Mouse (Mus musculus) left cerebral cortex, adult 2 months (tissue): ENCODE measurements at regions not wholly inside any gene's neighbourhood (a gene's known extent, or its start where the extent isn't known, plus 50 kb on each side); places are given as distances from the start of the nearest gene placed in this dataset.
A peak's percentile ranks its signal among the peaks of the same experiment; 100 is the strongest.
"Not testable (repeated sequence)": the region's sequence is repeated elsewhere in the genome, so short reads cannot be mapped to it uniquely, and the experiment has no call there.

Experiments used
- DNase-seq, 2 experiments: peaks; one replicate each; pipeline ENCODE4 v3.0.0; 2021 to 2022; ENCODE audit warnings: low spot score in 2 of 2, mixed read lengths in 1 of 2; ENCODE audit errors: extremely low spot score in 1 of 2
- H3K27ac ChIP-seq: fragments of 200-600 bp; 2 replicates; pipeline ENCODE4 v1.8.1; 2022
- H3K4me3 ChIP-seq: fragments of 200-600 bp; 2 replicates; pipeline ENCODE4 v1.8.1; 2022
- CTCF ChIP-seq: fragments of 200-600 bp; IDR thresholded peaks from 2 replicates; pipeline ENCODE4 v1.8.1; 2022; ENCODE audit warnings: antibody characterized with exemption, mild to moderate bottlenecking, moderate library complexity
- intact Hi-C: fragments of 180-260 bp; cut with DNase I; formaldehyde crosslinking; loops from one replicate; pipeline ENCODE4 v1.15.1; 2025

DNA sequence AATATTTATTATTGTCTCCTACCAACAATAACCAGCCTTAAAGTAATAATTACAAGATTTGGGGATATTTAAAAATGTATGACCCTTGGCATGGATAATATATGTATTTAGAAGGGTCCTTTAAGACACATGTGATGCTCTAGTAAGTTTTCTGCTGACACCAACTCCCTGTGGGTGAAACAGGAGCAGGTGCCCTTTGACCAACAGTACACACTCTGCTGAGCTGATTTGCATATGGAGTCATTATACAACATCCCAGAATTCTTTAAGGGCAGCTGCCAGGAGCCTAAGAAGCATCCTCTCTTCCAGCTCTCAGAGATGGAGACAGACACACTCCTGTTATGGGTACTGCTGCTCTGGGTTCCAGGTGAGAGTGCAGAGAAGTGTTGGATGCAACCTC lies 274.1 kb downstream of the Rpia start:
- intact Hi-C loops = no loop called here

DNA sequence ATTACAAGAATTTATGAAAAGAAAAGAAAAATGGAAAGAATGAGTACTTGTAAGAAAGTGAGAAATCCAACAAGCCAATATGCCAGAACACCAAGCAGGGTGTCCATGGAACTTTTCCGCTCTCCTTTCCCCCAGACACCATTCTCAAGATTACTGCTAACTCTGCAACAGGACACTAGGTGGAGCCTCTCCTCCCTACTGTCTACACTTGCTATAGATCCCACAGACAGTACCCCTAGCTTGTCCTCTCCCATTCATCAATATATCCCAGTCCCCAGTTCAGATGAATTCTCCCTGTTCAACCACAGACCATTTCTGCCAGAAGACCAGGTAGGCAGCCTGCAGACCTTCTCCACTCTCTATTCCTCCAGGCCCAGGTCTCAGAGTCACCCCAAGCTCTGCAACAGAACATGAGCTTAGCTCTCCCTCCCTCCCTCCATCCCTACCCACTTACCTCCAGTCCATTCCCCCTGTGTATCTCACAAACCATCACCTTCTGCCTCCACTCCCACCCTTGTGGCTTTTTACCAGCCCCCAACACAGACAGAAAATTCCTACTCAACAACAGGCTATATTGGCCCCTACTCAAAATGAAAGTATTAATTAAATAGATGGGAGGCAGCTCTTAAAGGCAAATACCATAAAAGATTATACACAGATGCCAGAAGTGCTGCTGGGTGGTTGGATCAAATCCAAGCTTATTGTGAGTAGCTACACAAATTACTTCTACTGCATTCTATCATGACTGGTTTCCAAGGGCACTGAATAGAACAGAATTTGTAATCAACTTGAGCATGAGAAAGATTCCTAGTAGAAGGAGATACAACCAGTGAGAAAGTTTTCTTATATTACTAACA lies 323.2 kb downstream of the Rpia start:
- peak; percentile 32 for TF ChIP-seq CTCF
- peak in 1 of 2 experiments; percentile 9 for DNase-seq
- Histone ChIP-seq H3K27ac (no peak overlapping the region), H3K4me3 (no peak overlapping the region)
- intact Hi-C loops = no loop called here

More for the DNA sequence above, 274.1 kb downstream of the Rpia start:
- no peak for TF ChIP-seq CTCF
- Histone ChIP-seq H3K4me3 (no peak overlapping the region), H3K27ac (no peak overlapping the region)
- DNase-seq = no peak

- TF ChIP-seq CTCF = no peak
- intact Hi-C loops = no loop called here
- no peak for DNase-seq
Observed at GRCm38 (mm10) chr6:70457279-70457678, 334.8 kb downstream of the Rpia start.

DNA sequence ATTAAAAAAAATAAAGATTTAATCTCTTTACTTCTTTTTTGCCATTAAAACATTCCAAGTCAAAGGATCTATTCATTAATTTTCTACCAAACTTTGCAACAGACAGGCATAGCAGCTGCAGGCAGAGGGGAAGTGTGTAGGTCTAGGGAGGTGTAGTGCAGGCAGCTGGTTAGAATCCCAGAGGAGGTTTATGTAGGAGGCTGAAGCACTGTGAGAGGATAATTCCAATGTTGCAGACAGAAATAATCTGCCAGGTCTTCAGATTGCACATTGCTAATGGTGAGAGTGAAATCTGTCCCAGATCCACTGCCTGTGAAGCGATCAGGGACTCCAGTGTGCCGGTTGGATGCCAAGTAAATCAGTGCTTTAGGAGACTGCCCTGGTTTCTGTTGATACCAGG lies 357.3 kb downstream of the Rpia start:
- H3K27ac ChIP-seq, intact Hi-C loops, DNase-seq, H3K4me3 ChIP-seq: not testable (repeated sequence)

More at GRCm38 (mm10) chr6:70457279-70457678, 334.8 kb downstream of the Rpia start:
- Histone ChIP-seq H3K4me3 (no peak overlapping the region), H3K27ac (no peak overlapping the region)

DNA sequence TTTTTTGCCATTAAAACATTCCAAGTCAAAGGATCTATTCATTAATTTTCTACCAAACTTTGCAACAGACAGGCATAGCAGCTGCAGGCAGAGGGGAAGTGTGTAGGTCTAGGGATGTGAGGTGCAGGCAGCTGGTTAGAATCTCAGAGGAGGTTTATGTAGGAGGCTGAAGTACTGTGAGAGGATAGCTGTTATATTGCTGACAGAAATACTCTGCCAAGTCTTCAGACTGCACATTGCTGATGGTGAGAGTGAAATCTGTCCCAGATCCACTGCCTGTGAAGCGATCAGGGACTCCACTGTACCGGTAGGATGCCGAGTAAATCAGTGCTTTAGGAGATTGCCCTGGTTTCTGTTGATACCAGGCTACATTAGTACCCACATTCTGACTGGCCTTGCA lies 385.7 kb downstream of the Rpia start:
- not testable (repeated sequence) for H3K4me3 ChIP-seq
- DNase-seq = peak in 1 of 2 experiments; percentile 8
- intact Hi-C loops = loop anchor here (5.0 kb wide), 1 partner anchor 144 kb away; no protein-coding TSS in a partner anchor
- H3K27ac ChIP-seq = peak overlapping the region; percentile 74

- DNase-seq, intact Hi-C loops, H3K4me3 ChIP-seq, H3K27ac ChIP-seq: not testable (repeated sequence)
Observed at GRCm38 (mm10) chr6:70389850-70390249, 402.2 kb downstream of the Rpia start.

DNA sequence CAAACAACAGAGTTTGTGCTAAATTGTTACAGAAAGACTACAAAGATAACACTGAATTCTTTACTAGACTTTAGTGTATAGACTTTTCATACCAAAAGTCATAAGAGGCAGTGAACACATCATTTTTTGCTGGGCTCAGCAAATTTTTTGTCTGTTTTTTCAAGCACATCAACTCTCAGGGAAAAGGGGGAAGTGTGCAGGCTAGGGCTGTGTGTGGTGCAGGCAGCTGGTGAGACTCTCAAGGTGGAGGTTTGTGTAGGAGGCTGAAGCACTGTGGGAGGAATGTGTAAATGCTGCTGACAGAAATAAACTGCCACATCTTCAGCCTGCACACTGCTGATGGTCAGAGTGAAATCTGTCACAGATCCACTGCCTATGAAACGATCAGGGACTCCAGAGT lies 405.6 kb downstream of the Rpia start:
- H3K27ac ChIP-seq, H3K4me3 ChIP-seq, intact Hi-C loops: not testable (repeated sequence)
- DNase-seq = peak; percentile 13 to 42

- H3K27ac ChIP-seq, intact Hi-C loops, H3K4me3 ChIP-seq, DNase-seq: not testable (repeated sequence)
Observed at GRCm38 (mm10) chr6:70379339-70379738, 412.7 kb downstream of the Rpia start.

DNA sequence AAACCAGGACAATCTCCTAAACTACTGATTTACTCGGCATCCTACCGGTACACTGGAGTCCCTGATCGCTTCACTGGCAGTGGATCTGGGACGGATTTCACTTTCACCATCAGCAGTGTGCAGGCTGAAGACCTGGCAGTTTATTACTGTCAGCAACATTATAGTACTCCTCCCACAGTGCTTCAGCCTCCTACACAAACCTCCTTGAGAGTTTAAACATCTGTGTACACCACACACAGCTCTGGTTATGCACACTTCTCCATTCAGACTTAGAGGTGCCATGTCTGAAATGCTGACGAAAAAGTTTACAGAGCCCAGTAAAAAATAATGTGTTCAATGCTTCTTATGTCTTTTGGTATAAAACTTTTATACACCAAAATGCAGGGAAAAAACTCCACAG lies 420.2 kb downstream of the Rpia start:
- intact Hi-C loops, H3K27ac ChIP-seq, H3K4me3 ChIP-seq, DNase-seq: not testable (repeated sequence)

- H3K4me3 ChIP-seq = no peak overlapping the region
- DNase-seq = no peak
- TF ChIP-seq CTCF = no peak
- intact Hi-C loops = loop anchor here (10.0 kb wide), 1 partner anchor 132 kb away; no protein-coding TSS in a partner anchor
- no peak overlapping the region for H3K27ac ChIP-seq
Observed at GRCm38 (mm10) chr6:70356303-70356702, 435.7 kb downstream of the Rpia start.

DNA sequence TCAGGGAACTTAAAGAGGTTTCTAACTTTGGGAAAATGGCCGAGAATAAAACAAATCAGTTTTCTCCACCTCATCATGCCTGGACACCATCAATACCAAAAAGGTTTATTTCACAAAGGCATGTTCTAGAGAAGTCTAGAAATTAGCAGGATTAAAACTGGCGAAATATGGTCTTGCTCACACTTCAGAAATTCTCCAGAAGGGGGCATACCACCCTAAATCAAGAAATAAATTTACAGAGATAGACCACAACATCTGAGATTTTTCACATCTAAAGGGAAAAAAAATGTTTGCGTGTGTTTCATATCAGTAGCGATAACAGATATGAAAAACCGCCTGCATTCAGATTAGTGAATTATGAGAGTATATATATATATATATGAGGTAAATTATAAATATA lies 449.9 kb downstream of the Rpia start:
- no peak overlapping the region for H3K4me3 ChIP-seq
- intact Hi-C loops = no loop called here
- no peak for DNase-seq
- H3K27ac ChIP-seq = no peak overlapping the region
- TF ChIP-seq CTCF = peak; percentile 30

DNA sequence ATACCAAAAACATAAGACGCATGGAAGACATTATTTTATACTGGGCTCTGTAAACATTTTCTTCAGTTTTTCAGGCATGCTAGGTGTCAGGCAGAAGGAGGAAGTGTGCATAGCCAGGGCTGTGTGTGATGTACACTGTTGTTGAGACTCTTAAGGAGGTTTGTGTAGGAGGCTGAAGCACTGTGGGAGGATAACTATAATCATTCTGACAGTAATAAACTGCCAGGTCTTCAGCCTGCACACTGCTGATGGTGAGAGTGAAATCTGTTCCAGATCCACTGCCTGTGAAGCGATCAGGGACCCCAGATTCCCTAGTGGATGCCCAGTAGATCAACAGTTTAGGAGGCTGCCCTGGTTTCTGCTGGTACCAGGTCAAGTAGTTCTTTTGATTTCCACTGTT lies 451.3 kb downstream of the Rpia start:
- H3K4me3 ChIP-seq, intact Hi-C loops, DNase-seq, H3K27ac ChIP-seq: not testable (repeated sequence)

GRCm38 (mm10) chr6:70315318-70315717 lies 476.7 kb downstream of the Rpia start:
- intact Hi-C loops = no loop called here
- H3K4me3 ChIP-seq = no peak overlapping the region
- peak overlapping the region; percentile 64 for H3K27ac ChIP-seq
- no peak for DNase-seq
- TF ChIP-seq CTCF = no peak

- H3K4me3 ChIP-seq, intact Hi-C loops: not testable (repeated sequence)
- peak overlapping the region; percentile 64 for H3K27ac ChIP-seq
- DNase-seq = peak; percentile 7 to 17
Observed at GRCm38 (mm10) chr6:70314667-70315066, 477.4 kb downstream of the Rpia start.

DNA sequence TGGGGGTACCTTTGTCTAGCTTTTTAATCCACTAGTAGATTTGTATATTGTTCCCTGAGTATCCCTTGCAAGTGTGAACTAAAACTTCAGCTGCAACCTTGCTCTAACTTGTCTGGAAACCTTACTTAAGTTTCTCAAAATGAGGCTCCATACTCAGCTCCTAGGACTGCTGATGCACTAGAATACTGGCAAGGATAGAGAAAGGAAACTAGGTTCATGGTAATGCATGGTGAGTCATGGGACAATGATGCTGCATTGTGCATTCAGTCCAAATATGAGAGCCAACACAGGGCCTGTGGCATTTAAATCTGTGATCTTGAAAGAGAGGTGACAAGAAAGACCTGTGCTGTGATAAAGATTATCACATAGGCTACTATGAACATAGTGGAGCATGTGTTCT lies 490.9 kb downstream of the Rpia start:
- H3K4me3 ChIP-seq, H3K27ac ChIP-seq, DNase-seq: not testable (repeated sequence)
- intact Hi-C loops = loop anchor here (5.0 kb wide), 1 partner anchor 184 kb away; no protein-coding TSS in a partner anchor

- DNase-seq = peak; percentile 17 to 42
- intact Hi-C loops = loop anchor here (5.0 kb wide), 1 partner anchor 147 kb away; no protein-coding TSS in a partner anchor
- peak overlapping the region; percentile 28; the same call in 1 of the 2 replicates for H3K27ac ChIP-seq
- H3K4me3 ChIP-seq = not testable (repeated sequence)
Observed at GRCm38 (mm10) chr6:70260227-70260626, 531.8 kb downstream of the Rpia start.

GRCm38 (mm10) chr6:70240167-70240566 lies 551.9 kb downstream of the Rpia start:
- intact Hi-C loops, DNase-seq, H3K27ac ChIP-seq, H3K4me3 ChIP-seq: not testable (repeated sequence)
